Mouse (Mus musculus): ENCODE measurements around the gene Naa16. TPM values are rescaled to one million over a fixed set of nuclear protein-coding genes. Genes with fewer than 3 reads are reported as not detected.
A peak's percentile ranks its signal among the peaks of the same experiment; 100 is the strongest.
"Not testable (repeated sequence)": the region's sequence is repeated elsewhere in the genome, so short reads cannot be mapped to it uniquely, and the experiment has no call there.

Naa16 gene
- 37.8 and 42.9 TPM in 2 replicates for polyA plus RNA-seq (2015; fragmentation: Nextera tagmentation; extraction: Ambion mirVana)

- H3K27me3 ChIP-seq (ENCODE audit: insufficient read depth, low read length), result no peaks in the 10 kb centered on the region
- no peaks in the 10 kb centered on the region for H3K9me3 ChIP-seq (ENCODE audit: low read length)
- ATAC-seq (ENCODE audit: low FRiP score, low TSS enrichment), result peak; percentile 98
- H3K27ac ChIP-seq (ENCODE audit: low read length), result peak within 1 kb of the TSS; percentile 99
- peaks cover 10% of the 10 kb centered on the region for H3K4me1 ChIP-seq (ENCODE audit: insufficient read depth, low read length)
- H3K4me3 ChIP-seq (ENCODE audit: low read length), result peak within 1 kb of the TSS; percentile 87
- peaks cover 6% of the 10 kb centered on the region; the same call in 1 of the 2 replicates for H3K36me3 ChIP-seq (ENCODE audit: insufficient read depth, low read length)
- peak within 1 kb of the TSS; percentile 98 for H3K9ac ChIP-seq (replicated peaks; ENCODE audit: low read length)
- H3K4me2 ChIP-seq (replicated peaks; ENCODE audit: low read depth, low read length), result peak within 1 kb of the TSS; percentile 89
- under 1% methylated on average over 65 of the region's 71 CpGs for WGBS
Measured at GRCm38 (mm10) chr14:79390265-79390926, at the start of gene Naa16. TSS of gene Naa16 (minus strand) at chr14:79390778.

GRCm38 (mm10) chr14:79434068-79434467 lies 43.5 kb upstream of the Naa16 start:
- WGBS, result 75% methylated on average over 1 of the region's 1 CpGs
- H3K4me3 ChIP-seq (ENCODE audit: low read length), result no peak overlapping the region
- H3K4me2 ChIP-seq (replicated peaks; ENCODE audit: low read depth, low read length), result no peak overlapping the region
- peaks cover 4% of the 10 kb centered on the region; the same call in 1 of the 2 replicates for H3K36me3 ChIP-seq (ENCODE audit: insufficient read depth, low read length)
- no peaks in the 10 kb centered on the region for H3K4me1 ChIP-seq (ENCODE audit: insufficient read depth, low read length)
- H3K27ac ChIP-seq (ENCODE audit: low read length), result no peak overlapping the region
- no peak for ATAC-seq (ENCODE audit: low FRiP score, low TSS enrichment)
- H3K9me3 ChIP-seq (ENCODE audit: low read length), result 0 out of 2 replicates have a peak, but pooled peaks cover 2% of the 10 kb centered on the region
- H3K27me3 ChIP-seq (ENCODE audit: insufficient read depth, low read length), result no peaks in the 10 kb centered on the region
- H3K9ac ChIP-seq (replicated peaks; ENCODE audit: low read length), result no peak overlapping the region

DNA sequence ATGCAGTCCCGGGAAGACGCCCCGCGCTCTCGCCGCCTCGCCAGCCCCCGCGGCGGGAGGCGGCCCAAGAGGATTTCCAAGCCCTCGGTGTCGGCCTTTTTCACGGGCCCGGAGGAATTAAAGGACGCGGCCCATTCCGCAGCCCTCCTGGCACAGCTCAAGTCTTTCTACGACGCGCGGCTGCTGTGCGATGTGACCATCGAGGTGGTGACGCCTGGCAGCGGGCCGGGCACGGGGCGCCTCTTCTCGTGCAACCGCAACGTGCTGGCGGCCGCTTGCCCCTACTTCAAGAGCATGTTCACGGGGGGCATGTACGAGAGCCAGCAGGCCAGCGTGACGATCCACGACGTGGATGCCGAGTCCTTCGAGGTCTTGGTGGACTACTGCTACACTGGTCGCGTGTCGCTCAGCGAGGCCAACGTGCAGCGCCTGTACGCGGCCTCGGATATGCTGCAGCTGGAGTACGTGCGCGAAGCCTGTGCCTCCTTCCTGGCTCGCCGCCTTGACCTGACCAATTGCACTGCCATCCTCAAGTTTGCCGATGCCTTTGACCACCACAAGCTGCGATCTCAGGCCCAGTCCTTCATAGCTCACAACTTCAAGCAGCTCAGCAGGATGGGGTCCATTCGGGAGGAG lies 36.3 kb upstream of the Naa16 start:
- H3K9ac ChIP-seq (replicated peaks; ENCODE audit: low read length), result peak overlapping the region; percentile 65
- peak overlapping the region; percentile 52 for H3K4me2 ChIP-seq (replicated peaks; ENCODE audit: low read depth, low read length)
- H3K27me3 ChIP-seq (ENCODE audit: insufficient read depth, low read length); H3K4me1 ChIP-seq (ENCODE audit: insufficient read depth, low read length); ATAC-seq (ENCODE audit: low FRiP score, low TSS enrichment): not testable (repeated sequence)
- 76% methylated on average over 6 of the region's 59 CpGs for WGBS
- peaks cover 13% of the 10 kb centered on the region for H3K9me3 ChIP-seq (ENCODE audit: low read length)
- H3K27ac ChIP-seq (ENCODE audit: low read length), result peak overlapping the region; percentile 70
- peaks cover 25% of the 10 kb centered on the region for H3K36me3 ChIP-seq (ENCODE audit: insufficient read depth, low read length)
- H3K4me3 ChIP-seq (ENCODE audit: low read length), result peak overlapping the region; percentile 47

DNA sequence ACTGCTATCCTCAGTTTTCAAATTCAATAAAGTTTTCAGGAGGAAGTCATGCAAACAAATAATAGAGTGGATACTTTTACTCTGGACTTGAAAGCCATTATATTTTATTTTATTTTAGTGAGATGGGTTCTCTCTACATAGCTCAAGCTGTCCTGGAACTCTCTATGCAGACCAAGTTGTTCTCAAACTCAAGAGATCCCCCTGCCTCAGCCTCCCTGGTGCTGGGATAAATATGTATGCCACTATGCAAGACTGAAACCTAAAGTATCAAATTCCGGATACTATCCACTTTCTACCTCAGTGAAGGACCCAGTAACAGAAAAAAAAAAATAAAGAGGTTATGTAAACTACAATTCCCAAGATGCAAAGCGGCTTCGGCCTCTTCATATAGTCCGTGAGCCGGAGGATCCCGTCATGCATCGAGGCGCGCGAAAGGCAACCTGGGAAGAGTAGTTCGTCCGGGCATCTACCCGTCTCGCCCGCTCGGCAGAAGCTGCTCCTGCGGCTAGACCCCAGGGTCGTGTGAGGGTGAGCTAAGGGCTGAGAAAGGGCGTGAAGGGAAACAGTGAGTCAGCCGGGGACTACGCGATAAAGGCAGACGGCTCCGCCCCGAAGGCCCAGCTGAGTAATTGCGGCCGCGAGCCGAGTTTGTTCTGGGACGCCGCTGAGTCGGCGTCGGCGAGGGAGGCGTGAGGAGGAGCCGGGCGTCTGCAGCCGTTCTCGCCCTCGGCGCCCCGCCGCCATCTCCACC lies 35.6 kb upstream of the Naa16 start, which contains the start of gene Kbtbd7:
Gene Kbtbd7, plus strand, starts transcription at position 533 of the 751 bp plus-strand sequence.
- under 1% methylated on average over 44 of the region's 44 CpGs for WGBS
- H3K4me3 ChIP-seq (ENCODE audit: low read length), result peak within 1 kb of the TSS; percentile 47
- peak; percentile 99 for ATAC-seq (ENCODE audit: low FRiP score, low TSS enrichment)
- no peaks in the 10 kb centered on the region for H3K27me3 ChIP-seq (ENCODE audit: insufficient read depth, low read length)
- peak within 1 kb of the TSS; percentile 52 for H3K4me2 ChIP-seq (replicated peaks; ENCODE audit: low read depth, low read length)
- H3K9ac ChIP-seq (replicated peaks; ENCODE audit: low read length), result peak within 1 kb of the TSS; percentile 65
- peak within 1 kb of the TSS; percentile 70 for H3K27ac ChIP-seq (ENCODE audit: low read length)
- no peaks in the 10 kb centered on the region for H3K4me1 ChIP-seq (ENCODE audit: insufficient read depth, low read length)
- H3K36me3 ChIP-seq (ENCODE audit: insufficient read depth, low read length), result peaks cover 21% of the 10 kb centered on the region
- peaks cover 13% of the 10 kb centered on the region for H3K9me3 ChIP-seq (ENCODE audit: low read length)

DNA sequence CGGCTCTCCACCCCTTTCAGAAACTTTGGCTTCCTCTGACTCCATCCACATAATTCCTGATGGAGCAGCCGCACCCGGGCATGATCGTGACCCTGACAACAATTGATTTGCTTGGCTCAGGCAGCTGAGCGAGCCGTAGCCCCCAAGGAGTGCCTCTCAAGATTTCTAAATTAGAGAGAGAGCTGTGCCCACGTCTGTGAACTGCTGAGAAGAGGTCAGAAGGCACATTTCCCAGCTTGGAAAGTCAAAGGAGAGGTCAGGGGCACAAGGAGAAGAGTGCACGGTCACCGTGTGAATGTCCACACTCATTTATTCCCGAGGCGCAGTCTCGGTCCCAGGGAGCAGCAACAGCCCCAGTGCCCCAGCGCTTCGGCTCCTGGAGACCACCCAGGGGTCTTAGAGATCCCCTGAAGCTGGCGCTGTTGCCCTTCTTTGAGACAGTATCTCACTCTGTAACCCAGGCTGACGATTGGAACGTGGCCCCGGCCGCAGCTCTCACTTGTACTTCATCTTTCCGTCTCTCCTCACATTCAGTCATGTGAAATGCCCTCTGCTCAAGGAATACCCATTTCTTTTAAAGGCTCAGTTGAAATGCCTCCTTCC lies 29.6 kb upstream of the Naa16 start:
- WGBS, result 66% methylated on average over 20 of the region's 20 CpGs
- no peaks in the 10 kb centered on the region for H3K9me3 ChIP-seq (ENCODE audit: low read length)
- no peak overlapping the region for H3K4me2 ChIP-seq (replicated peaks; ENCODE audit: low read depth, low read length)
- ATAC-seq (ENCODE audit: low FRiP score, low TSS enrichment), result no peak
- peaks cover 10% of the 10 kb centered on the region for H3K36me3 ChIP-seq (ENCODE audit: insufficient read depth, low read length)
- no peak overlapping the region for H3K4me3 ChIP-seq (ENCODE audit: low read length)
- no peaks in the 10 kb centered on the region for H3K4me1 ChIP-seq (ENCODE audit: insufficient read depth, low read length)
- H3K27me3 ChIP-seq (ENCODE audit: insufficient read depth, low read length), result no peaks in the 10 kb centered on the region
- H3K9ac ChIP-seq (replicated peaks; ENCODE audit: low read length), result no peak overlapping the region
- H3K27ac ChIP-seq (ENCODE audit: low read length), result no peak overlapping the region

DNA sequence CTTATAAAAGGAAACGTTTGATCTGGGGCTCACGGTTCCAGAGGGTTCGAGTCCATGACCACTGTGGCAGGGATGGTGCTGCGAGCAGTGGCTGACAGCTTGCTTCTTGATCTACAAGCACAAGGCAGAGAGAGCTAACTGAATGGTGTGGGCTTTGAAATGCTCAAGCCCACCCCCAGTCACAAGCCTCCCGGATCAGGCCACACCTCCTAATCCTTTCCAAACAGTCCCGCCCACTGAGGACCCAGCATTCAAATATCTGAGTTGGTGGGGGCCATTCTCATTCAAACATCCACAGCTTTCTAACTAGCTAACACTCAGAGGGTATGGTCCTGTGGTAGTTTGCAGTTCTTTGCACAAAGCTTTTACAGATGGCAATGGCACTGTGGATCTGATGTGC lies 22.5 kb upstream of the Naa16 start:
- no peak overlapping the region for H3K4me2 ChIP-seq (replicated peaks; ENCODE audit: low read depth, low read length)
- no peaks in the 10 kb centered on the region for H3K27me3 ChIP-seq (ENCODE audit: insufficient read depth, low read length)
- H3K9ac ChIP-seq (replicated peaks; ENCODE audit: low read length), result no peak overlapping the region
- H3K9me3 ChIP-seq (ENCODE audit: low read length), result no peaks in the 10 kb centered on the region
- 90% methylated on average over 6 of the region's 6 CpGs for WGBS
- no peak overlapping the region for H3K4me3 ChIP-seq (ENCODE audit: low read length)
- no peaks in the 10 kb centered on the region for H3K4me1 ChIP-seq (ENCODE audit: insufficient read depth, low read length)
- no peak overlapping the region for H3K27ac ChIP-seq (ENCODE audit: low read length)
- peaks cover 9% of the 10 kb centered on the region for H3K36me3 ChIP-seq (ENCODE audit: insufficient read depth, low read length)
- no peak for ATAC-seq (ENCODE audit: low FRiP score, low TSS enrichment)

DNA sequence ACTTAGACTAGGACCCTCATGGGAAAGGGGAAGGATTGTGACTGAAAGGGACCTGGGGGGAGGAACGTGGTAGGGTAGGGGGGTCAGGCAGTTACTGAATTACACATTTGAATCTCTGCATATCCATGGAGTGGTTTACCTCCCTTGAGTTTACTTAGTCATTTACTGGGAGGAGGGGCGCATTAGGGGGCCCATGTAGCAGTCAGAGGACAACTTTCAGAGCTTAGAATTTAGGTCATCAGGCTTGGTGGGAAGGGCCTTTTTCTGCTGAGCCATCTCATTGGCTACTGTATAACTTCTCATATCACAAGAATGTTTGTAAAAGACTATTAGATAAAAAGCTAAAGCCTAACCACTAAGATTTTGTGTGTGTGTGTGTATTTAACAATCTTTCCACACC lies 20.1 kb upstream of the Naa16 start:
- no peaks in the 10 kb centered on the region for H3K4me1 ChIP-seq (ENCODE audit: insufficient read depth, low read length)
- no peak overlapping the region for H3K4me2 ChIP-seq (replicated peaks; ENCODE audit: low read depth, low read length)
- 87% methylated on average over 2 of the region's 2 CpGs for WGBS
- H3K36me3 ChIP-seq (ENCODE audit: insufficient read depth, low read length), result peaks cover 12% of the 10 kb centered on the region
- H3K9ac ChIP-seq (replicated peaks; ENCODE audit: low read length), result no peak overlapping the region
- no peak for ATAC-seq (ENCODE audit: low FRiP score, low TSS enrichment)
- no peak overlapping the region for H3K4me3 ChIP-seq (ENCODE audit: low read length)
- H3K27me3 ChIP-seq (ENCODE audit: insufficient read depth, low read length), result no peaks in the 10 kb centered on the region
- H3K27ac ChIP-seq (ENCODE audit: low read length), result no peak overlapping the region
- H3K9me3 ChIP-seq (ENCODE audit: low read length), result no peaks in the 10 kb centered on the region

GRCm38 (mm10) chr14:79409278-79409830 lies 18.8 kb upstream of the Naa16 start:
- Histone ChIP-seq H3K4me2 (replicated peaks; ENCODE audit: low read depth, low read length) (no peak overlapping the region), H3K27ac (ENCODE audit: low read length) (no peak overlapping the region), H3K4me3 (ENCODE audit: low read length) (no peak overlapping the region), H3K9me3 (ENCODE audit: low read length) (no peaks in the 10 kb centered on the region), H3K27me3 (ENCODE audit: insufficient read depth, low read length) (no peaks in the 10 kb centered on the region), H3K36me3 (ENCODE audit: insufficient read depth, low read length) (peaks cover 12% of the 10 kb centered on the region), H3K9ac (replicated peaks; ENCODE audit: low read length) (no peak overlapping the region), H3K4me1 (ENCODE audit: insufficient read depth, low read length) (no peaks in the 10 kb centered on the region)
- no peak for ATAC-seq (ENCODE audit: low FRiP score, low TSS enrichment)
- WGBS, result 90% methylated on average over 6 of the region's 6 CpGs

GRCm38 (mm10) chr14:79407641-79408040 lies 17.1 kb upstream of the Naa16 start:
- H3K27ac ChIP-seq (ENCODE audit: low read length), result no peak overlapping the region
- no peak overlapping the region for H3K4me2 ChIP-seq (replicated peaks; ENCODE audit: low read depth, low read length)
- no peaks in the 10 kb centered on the region for H3K4me1 ChIP-seq (ENCODE audit: insufficient read depth, low read length)
- ATAC-seq (ENCODE audit: low FRiP score, low TSS enrichment), result no peak
- no peaks in the 10 kb centered on the region for H3K9me3 ChIP-seq (ENCODE audit: low read length)
- H3K36me3 ChIP-seq (ENCODE audit: insufficient read depth, low read length), result peaks cover 15% of the 10 kb centered on the region; the same call in 1 of the 2 replicates
- no peak overlapping the region for H3K4me3 ChIP-seq (ENCODE audit: low read length)
- no peak overlapping the region for H3K9ac ChIP-seq (replicated peaks; ENCODE audit: low read length)
- 85% methylated on average over 2 of the region's 2 CpGs for WGBS
- H3K27me3 ChIP-seq (ENCODE audit: insufficient read depth, low read length), result no peaks in the 10 kb centered on the region
